Mouse (Mus musculus): Measurements from ENCODE around the gene Pak6. TPM values are rescaled to one million over a fixed set of nuclear protein-coding genes. Genes with fewer than 3 reads are reported as not detected.

Pak6 gene
- total RNA-seq, 2 experiments from 2014 or later, result not detected

- no peak for DNase-seq (ENCODE audit: low spot score)
Observed at GRCm38 (mm10) chr2:118664975-118665516, 1.9 kb downstream of the Pak6 start.

GRCm38 (mm10) chr2:118665616-118666015, 2.5 kb downstream of the Pak6 start:
- DNase-seq (ENCODE audit: low spot score), result no peak

- no peak for DNase-seq (ENCODE audit: low spot score)
Observed at GRCm38 (mm10) chr2:118667181-118667580, 4.1 kb downstream of the Pak6 start.

DNA sequence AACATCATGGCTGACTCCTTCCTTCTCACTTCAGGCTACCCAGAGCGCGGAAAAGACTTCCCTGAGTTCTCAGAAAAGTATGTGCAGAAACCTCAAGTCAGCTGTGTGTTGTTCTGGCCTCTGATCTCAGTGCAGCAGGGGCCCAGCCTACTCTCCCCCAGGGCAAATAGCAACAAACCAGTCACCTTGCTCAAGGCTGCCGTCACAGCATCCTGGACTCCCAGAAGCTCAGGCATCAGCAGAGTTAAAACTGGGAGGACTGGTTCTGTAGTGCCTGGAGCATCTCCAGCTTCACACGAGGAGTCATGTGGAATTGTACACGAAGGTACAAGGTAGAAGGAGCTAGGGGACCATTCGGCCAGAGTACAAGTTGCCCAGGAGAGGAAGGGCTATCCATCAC, 6.1 kb downstream of the Pak6 start:
- DNase-seq (ENCODE audit: low spot score), result no peak

GRCm38 (mm10) chr2:118669785-118670184, 6.7 kb downstream of the Pak6 start:
- no peak for DNase-seq (ENCODE audit: low spot score)

GRCm38 (mm10) chr2:118671728-118672127, 8.6 kb downstream of the Pak6 start:
- DNase-seq (ENCODE audit: low spot score), result no peak

- no peak for DNase-seq (ENCODE audit: low spot score)
Observed at GRCm38 (mm10) chr2:118673686-118674465, 10.8 kb downstream of the Pak6 start.

DNA sequence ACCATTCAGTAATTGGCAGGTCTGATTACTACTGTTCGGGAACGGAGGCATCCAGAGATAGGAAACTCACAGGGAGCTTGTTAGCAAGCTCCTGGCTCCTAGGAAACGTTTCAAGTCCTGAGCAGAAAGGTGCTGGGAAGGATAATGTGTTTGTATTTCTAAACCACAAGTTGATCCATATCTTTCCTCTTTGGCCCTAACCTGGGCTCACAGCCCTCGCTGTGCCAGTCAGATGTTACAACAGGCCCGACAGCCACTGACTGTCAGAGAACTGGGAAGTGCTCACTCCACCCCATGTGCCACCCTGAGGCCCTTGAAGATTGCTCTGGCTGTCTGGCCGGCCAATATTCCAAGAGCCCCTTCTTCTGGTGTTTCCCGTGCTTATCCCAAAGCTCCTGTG, 11.4 kb downstream of the Pak6 start:
- no peak for DNase-seq (ENCODE audit: low spot score)

DNA sequence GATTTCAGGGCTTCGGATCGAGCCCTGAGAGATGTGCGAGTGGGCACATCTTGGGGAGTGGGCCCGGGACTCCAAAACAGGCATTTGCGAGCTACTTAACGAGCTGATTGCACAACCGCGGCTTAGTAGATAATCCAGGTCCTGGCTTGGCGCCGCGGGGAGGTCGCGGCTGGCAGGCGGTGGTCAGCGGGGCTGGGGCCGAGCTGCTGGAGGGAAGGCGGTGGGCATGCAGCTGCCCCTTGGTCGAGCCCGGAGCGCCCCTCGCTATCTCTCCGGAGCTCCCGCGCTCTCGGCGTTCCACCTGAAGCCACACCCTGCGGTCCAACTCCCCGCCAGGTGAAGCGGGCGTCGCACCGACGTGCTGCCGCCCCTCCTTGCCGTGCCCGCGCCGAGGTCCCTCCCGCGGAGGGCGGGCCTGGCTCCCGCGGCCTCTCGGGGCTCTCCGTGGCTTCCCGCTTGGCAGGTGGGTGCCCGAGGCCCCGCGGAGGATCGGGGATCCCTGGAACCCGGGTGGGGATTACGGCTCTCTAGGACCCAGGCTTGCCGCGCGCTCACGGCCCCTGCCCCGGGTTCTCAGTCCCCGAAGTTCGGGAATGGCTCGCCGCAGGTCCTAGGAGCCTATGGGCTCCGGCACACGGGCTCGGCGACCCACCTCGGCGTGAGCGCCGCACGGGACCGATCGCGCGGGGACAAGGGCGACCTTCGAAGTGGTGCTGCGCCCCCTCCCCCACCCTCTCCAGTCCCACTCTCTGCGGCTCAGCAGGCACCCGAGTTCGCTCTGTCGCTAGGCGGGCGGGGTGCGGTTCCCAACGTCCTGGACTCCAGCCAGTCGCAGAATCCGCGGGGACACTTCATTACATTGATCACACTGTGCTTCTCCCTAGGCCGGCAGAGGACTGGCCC, 14.0 kb downstream of the Pak6 start:
- no peak for DNase-seq (ENCODE audit: low spot score)

DNA sequence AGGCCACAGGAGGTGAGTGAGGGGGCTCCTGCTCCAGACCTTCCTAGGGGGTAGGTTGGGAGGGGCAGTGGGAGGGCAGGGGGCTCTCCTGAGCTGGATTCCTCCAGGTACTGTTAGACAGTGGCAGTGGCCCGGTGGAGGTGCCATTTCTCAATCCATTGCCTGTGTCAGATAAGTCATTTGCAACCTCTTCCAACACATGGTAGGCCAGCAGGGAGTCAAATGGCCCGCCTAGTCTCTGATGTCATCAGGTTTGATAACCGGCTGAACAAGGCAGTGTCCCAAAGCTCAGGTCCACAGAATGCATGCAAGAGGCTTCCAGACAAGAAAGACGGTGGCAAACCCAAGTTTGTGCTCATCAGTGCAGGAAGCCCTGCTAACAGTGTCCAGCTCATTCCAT, 14.7 kb downstream of the Pak6 start:
- no peak for DNase-seq (ENCODE audit: low spot score)

GRCm38 (mm10) chr2:118679577-118679976, 16.5 kb downstream of the Pak6 start:
- DNase-seq (ENCODE audit: low spot score), result no peak

DNA sequence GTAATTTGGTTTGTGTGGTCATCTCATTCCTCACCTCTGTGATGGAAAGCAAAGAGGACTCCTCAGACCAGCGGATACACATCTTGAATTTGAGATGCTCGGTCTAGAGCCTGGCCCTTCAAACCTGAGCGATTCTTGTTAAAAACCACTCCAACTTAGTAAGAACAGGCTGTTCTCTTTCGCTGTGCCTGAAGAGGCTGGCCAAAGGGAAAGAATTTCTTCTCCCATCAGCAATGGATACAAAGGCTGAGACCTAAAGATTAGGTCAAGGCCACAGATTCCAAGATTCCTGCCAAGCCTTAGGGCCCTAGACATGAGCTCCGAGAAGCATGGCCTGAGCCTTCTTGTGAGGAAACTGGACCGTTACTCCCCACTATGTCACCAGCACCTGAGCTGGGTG, 17.8 kb downstream of the Pak6 start:
- no peak for DNase-seq (ENCODE audit: low spot score)

DNA sequence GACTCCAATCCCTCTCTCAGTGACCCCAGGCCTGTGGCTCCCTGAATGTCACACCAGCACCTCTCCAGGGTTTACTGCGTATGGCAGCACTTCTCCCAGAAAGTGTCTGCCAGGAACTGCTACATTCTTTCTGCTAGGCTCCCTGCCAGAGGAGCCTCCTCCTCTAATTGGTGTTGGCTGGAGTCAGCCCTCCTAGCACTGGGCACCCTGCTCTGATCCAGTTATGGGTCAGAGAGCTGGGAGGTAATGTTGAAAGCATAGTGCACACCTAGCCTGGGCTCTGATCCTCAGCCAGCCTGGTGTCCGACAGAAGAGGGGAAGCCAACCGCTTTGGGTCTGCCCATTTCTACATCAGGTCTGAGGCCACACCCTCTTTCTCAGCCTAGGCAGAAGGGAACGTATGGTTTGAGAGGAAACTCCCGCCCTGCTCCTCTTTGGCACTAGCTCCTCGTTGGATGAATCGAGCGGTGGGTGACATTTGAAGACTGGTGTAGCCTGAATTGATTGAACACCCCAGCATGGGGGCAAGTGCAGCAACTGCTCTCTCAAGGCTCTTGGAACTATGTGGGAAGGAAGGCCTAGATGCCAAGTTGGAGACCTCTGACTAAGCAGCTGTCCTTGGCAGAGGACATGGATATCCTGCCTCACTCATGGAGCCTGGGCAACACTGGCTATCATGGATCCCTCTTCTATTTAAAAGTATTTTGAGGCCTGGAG, 19.6 kb downstream of the Pak6 start:
- DNase-seq (ENCODE audit: low spot score), result no peak

DNA sequence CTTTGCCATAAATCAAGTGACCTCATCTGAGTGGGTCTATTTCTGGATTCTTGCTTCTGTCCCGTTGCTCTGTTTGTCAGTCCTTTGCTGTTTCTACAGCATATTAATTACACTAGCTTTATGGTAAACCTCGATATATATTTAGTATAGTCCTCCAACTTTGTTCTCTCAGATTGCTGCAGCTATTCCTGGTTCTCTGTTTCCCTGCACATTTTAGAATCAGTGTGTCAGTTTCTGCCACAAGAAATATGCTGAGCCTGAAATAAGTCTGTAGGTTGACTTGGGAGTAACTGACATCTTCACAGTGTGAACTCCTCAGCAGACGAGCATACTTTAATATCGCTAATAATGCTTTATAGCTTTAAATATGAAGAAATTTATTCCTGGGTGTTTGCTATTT, 22.0 kb downstream of the Pak6 start:
- no peak for DNase-seq (ENCODE audit: low spot score)

GRCm38 (mm10) chr2:118686693-118687092, 23.6 kb downstream of the Pak6 start:
- DNase-seq (ENCODE audit: low spot score), result no peak

GRCm38 (mm10) chr2:118687791-118688190, 24.7 kb downstream of the Pak6 start:
- DNase-seq (ENCODE audit: low spot score), result no peak

DNA sequence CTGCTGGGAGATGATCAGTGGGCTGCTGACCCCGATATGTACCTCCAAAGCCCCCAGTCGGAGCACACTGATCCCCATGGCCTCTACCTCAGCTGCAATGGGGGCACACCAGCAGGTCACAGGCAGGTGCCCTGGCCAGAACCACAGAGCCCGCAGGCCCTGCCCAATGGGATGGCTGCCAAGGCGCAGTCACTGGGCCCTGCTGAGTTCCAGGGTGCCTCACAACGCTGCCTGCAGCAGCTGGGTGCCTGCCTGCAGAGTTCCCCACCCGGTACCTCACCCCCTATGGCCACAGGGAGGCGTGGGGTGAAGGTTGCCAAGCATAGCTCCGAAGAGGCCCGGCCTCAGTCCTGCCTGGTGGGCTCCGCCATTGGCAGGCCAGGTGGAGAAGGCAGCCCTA, 26.8 kb downstream of the Pak6 start:
- no peak for DNase-seq (ENCODE audit: low spot score)

DNA sequence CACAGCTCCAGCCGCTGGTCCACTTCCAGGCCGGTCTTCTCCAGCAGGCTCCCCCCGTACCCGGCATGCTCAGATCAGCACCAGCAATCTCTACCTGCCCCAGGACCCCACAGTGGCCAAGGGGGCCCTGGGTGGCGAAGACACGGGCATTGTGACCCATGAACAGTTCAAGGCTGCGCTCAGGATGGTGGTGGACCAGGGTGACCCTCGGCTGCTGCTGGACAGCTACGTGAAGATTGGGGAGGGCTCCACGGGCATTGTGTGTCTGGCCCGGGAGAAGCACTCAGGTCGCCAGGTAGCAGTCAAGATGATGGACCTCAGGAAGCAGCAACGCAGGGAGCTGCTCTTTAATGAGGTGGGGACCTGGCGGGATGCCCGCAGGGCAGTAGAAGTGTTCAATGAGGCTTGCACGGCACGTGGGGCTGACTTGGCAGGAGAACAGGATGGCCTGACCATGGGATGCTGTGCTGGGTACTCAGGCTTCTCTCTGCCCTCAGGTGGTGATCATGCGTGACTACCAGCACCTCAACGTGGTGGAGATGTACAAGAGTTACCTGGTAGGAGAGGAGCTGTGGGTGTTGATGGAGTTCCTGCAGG, 30.4 kb downstream of the Pak6 start:
- DNase-seq (ENCODE audit: low spot score), result no peak

DNA sequence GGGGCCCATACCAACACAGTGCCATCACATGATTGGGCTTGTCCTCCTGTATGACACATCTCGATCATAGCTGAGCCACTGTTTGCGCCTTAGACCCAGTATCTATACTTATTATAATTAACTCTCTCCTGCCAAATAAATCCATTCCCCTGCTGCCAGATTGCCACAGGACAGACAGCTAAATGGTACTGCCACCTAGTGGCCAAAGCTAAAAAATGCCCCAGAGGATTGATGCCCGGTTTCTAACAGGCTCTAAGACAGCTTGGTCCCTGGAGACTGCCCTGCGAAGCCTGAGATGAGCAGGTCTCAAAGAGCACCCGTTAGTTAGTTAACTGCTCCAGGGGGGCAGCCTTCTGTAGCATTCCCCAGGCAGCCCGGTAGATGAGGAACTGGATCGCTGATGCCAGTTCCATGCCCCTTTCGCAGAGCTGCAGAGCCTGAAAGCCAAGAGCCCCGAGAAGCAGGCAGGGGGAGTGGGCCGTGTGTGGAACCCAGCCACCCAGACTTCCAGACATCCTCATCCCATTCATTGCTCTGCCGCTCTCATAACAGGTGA, 32.7 kb downstream of the Pak6 start:
- DNase-seq (ENCODE audit: low spot score), result peak; percentile 52

- DNase-seq (ENCODE audit: low spot score), result no peak
Observed at GRCm38 (mm10) chr2:118696451-118697308, 33.6 kb downstream of the Pak6 start.

All from gastrocnemius, adult 18-20 months (tissue).